Mouse (Mus musculus) common myeloid progenitor, adult 5-6 weeks (primary cell): ENCODE results near the gene Gimd1. TPM values are rescaled to one million over a fixed set of nuclear protein-coding genes. Genes with fewer than 3 reads are reported as not detected.

Source experiments
- total RNA-seq: library from RNA; stranded (forward); fragments of 200-1000, 187-1606 nt; gene quantifications from 2 replicates; pipeline ENCODE4 v1.2.3, GENCODE M21; 2017

Gimd1 gene
- total RNA-seq, 1 experiment from 2014 or later, result not detected

Other genes with a start within 250 kb of the Gimd1 start
- 20.1 and 21.3 TPM in 2 replicates for gene Tbck, start 54.3 kb downstream of the Gimd1 start, total RNA-seq
- gene Aimp1, start 54.5 kb downstream of the Gimd1 start, total RNA-seq, result 163 and 190 TPM in 2 replicates